Mouse (Mus musculus): Measurements from ENCODE around the gene Zfp784. TPM values are rescaled to one million over a fixed set of nuclear protein-coding genes. Genes with fewer than 3 reads are reported as not detected.
"Not testable (repeated sequence)": the region's sequence is repeated elsewhere in the genome, so short reads cannot be mapped to it uniquely, and the experiment has no call there.

The Zfp784 gene
- polyA plus RNA-seq, 1 experiment: 5.2 TPM

GRCm38 (mm10) chr7:5030554-5031275 lies 7.5 kb downstream of the Zfp784 start:
- no peak for DNase-seq
- H3K4me3 ChIP-seq (ENCODE audit: control insufficient read depth, insufficient read depth, low read length): no peak overlapping the region
- WGBS: 98% methylated on average over 63 of the region's 63 CpGs

GRCm38 (mm10) chr7:5029946-5030345 lies 8.3 kb downstream of the Zfp784 start:
- Histone ChIP-seq H3K4me1 (replicated peaks; ENCODE audit: control insufficient read depth, insufficient read depth, low read length) (no peaks in the 10 kb centered on the region), H3K27me3 (ENCODE audit: control insufficient read depth, insufficient read depth, low read length) (no peaks in the 10 kb centered on the region), H3K36me3 (ENCODE audit: control insufficient read depth, insufficient read depth, low read length) (peaks cover 46% of the 10 kb centered on the region), H3K4me3 (ENCODE audit: control insufficient read depth, insufficient read depth, low read length) (no peak overlapping the region), H3K27ac (ENCODE audit: control insufficient read depth, insufficient read depth, low read length) (no peak overlapping the region)
- no peak for DNase-seq
- WGBS: 99% methylated on average over 21 of the region's 21 CpGs
- TF ChIP-seq POLR2A (IDR thresholded peaks at IDR 0.05; ENCODE audit: control insufficient read depth, extremely low read depth, insufficient read depth, low read length, poor library complexity) (no peak), CTCF (IDR thresholded peaks at IDR 0.05; ENCODE audit: borderline replicate concordance, control insufficient read depth, extremely low read depth, insufficient read depth, low read length, poor library complexity) (no peak)

More at GRCm38 (mm10) chr7:5030554-5031275, 7.5 kb downstream of the Zfp784 start:
- no peaks in the 10 kb centered on the region for H3K27me3 ChIP-seq (ENCODE audit: control insufficient read depth, insufficient read depth, low read length)
- TF ChIP-seq CTCF (IDR thresholded peaks at IDR 0.05; ENCODE audit: borderline replicate concordance, control insufficient read depth, extremely low read depth, insufficient read depth, low read length, poor library complexity) (no peak), POLR2A (IDR thresholded peaks at IDR 0.05; ENCODE audit: control insufficient read depth, extremely low read depth, insufficient read depth, low read length, poor library complexity) (no peak)
- H3K36me3 ChIP-seq (ENCODE audit: control insufficient read depth, insufficient read depth, low read length): peaks cover 46% of the 10 kb centered on the region
- H3K27ac ChIP-seq (ENCODE audit: control insufficient read depth, insufficient read depth, low read length): no peak overlapping the region
- H3K4me1 ChIP-seq (replicated peaks; ENCODE audit: control insufficient read depth, insufficient read depth, low read length): no peaks in the 10 kb centered on the region

- Histone ChIP-seq H3K27ac (ENCODE audit: control insufficient read depth, insufficient read depth, low read length) (no peak overlapping the region), H3K4me1 (replicated peaks; ENCODE audit: control insufficient read depth, insufficient read depth, low read length) (no peaks in the 10 kb centered on the region), H3K36me3 (ENCODE audit: control insufficient read depth, insufficient read depth, low read length) (peaks cover 46% of the 10 kb centered on the region), H3K27me3 (ENCODE audit: control insufficient read depth, insufficient read depth, low read length) (no peaks in the 10 kb centered on the region), H3K4me3 (ENCODE audit: control insufficient read depth, insufficient read depth, low read length) (no peak overlapping the region)
- no peak for DNase-seq
- no peak for TF ChIP-seq CTCF (IDR thresholded peaks at IDR 0.05; ENCODE audit: borderline replicate concordance, control insufficient read depth, extremely low read depth, insufficient read depth, low read length, poor library complexity)
- no peak for TF ChIP-seq POLR2A (IDR thresholded peaks at IDR 0.05; ENCODE audit: control insufficient read depth, extremely low read depth, insufficient read depth, low read length, poor library complexity)
- 97% methylated on average over 22 of the region's 22 CpGs for WGBS
Observed at GRCm38 (mm10) chr7:5029543-5029942, 8.7 kb downstream of the Zfp784 start.

GRCm38 (mm10) chr7:5021197-5021596 lies 17.0 kb downstream of the Zfp784 start:
- Histone ChIP-seq H3K36me3 (ENCODE audit: control insufficient read depth, insufficient read depth, low read length) (0 out of 2 replicates have a peak, but pooled peaks cover 4% of the 10 kb centered on the region), H3K27ac (ENCODE audit: control insufficient read depth, insufficient read depth, low read length) (peak overlapping the region; percentile 62; the same call in 1 of the 2 replicates)

GRCm38 (mm10) chr7:5020685-5021084 lies 17.6 kb downstream of the Zfp784 start:
- TF ChIP-seq POLR2A (IDR thresholded peaks at IDR 0.05; ENCODE audit: control insufficient read depth, extremely low read depth, insufficient read depth, low read length, poor library complexity): no peak
- TF ChIP-seq CTCF (IDR thresholded peaks at IDR 0.05; ENCODE audit: borderline replicate concordance, control insufficient read depth, extremely low read depth, insufficient read depth, low read length, poor library complexity): no peak
- Histone ChIP-seq H3K4me3 (ENCODE audit: control insufficient read depth, insufficient read depth, low read length) (peak overlapping the region; percentile 66), H3K27ac (ENCODE audit: control insufficient read depth, insufficient read depth, low read length) (peak overlapping the region; percentile 62), H3K4me1 (replicated peaks; ENCODE audit: control insufficient read depth, insufficient read depth, low read length) (peaks cover 12% of the 10 kb centered on the region), H3K36me3 (ENCODE audit: control insufficient read depth, insufficient read depth, low read length) (0 out of 2 replicates have a peak, but pooled peaks cover 4% of the 10 kb centered on the region), H3K27me3 (ENCODE audit: control insufficient read depth, insufficient read depth, low read length) (no peaks in the 10 kb centered on the region)
- DNase-seq: no peak
- under 1% methylated on average over 15 of the region's 15 CpGs for WGBS

More at GRCm38 (mm10) chr7:5021197-5021596, 17.0 kb downstream of the Zfp784 start:
- Histone ChIP-seq H3K4me3 (ENCODE audit: control insufficient read depth, insufficient read depth, low read length) (peak overlapping the region; percentile 66), H3K27me3 (ENCODE audit: control insufficient read depth, insufficient read depth, low read length) (no peaks in the 10 kb centered on the region), H3K4me1 (replicated peaks; ENCODE audit: control insufficient read depth, insufficient read depth, low read length) (peaks cover 12% of the 10 kb centered on the region)
- 54% methylated on average over 5 of the region's 5 CpGs for WGBS
- no peak for DNase-seq
- TF ChIP-seq POLR2A (IDR thresholded peaks at IDR 0.05; ENCODE audit: control insufficient read depth, extremely low read depth, insufficient read depth, low read length, poor library complexity) (no peak), CTCF (IDR thresholded peaks at IDR 0.05; ENCODE audit: borderline replicate concordance, control insufficient read depth, extremely low read depth, insufficient read depth, low read length, poor library complexity) (no peak)

- peak; percentile 79 for TF ChIP-seq POLR2A (IDR thresholded peaks at IDR 0.05; ENCODE audit: control insufficient read depth, extremely low read depth, insufficient read depth, low read length, poor library complexity)
- peak; percentile 68 for TF ChIP-seq CTCF (IDR thresholded peaks at IDR 0.05; ENCODE audit: borderline replicate concordance, control insufficient read depth, extremely low read depth, insufficient read depth, low read length, poor library complexity)
- 0 out of 2 replicates have a peak, but pooled peaks cover 4% of the 10 kb centered on the region for H3K36me3 ChIP-seq (ENCODE audit: control insufficient read depth, insufficient read depth, low read length)
- WGBS: under 1% methylated on average over 48 of the region's 49 CpGs
- H3K4me1 ChIP-seq (replicated peaks; ENCODE audit: control insufficient read depth, insufficient read depth, low read length): peaks cover 12% of the 10 kb centered on the region
- H3K27me3 ChIP-seq (ENCODE audit: control insufficient read depth, insufficient read depth, low read length): no peaks in the 10 kb centered on the region
- peak; percentile 99 for DNase-seq
- peak within 1 kb of the TSS; percentile 83 for H3K27ac ChIP-seq (ENCODE audit: control insufficient read depth, insufficient read depth, low read length)
- H3K4me3 ChIP-seq (ENCODE audit: control insufficient read depth, insufficient read depth, low read length): peak within 1 kb of the TSS; percentile 66
Observed at GRCm38 (mm10) chr7:5020000-5020681, 18.1 kb downstream of the Zfp784 start, which contains the start of the genes Zfp865 and Ccdc106. Gene Zfp865 (plus strand): TSS chr7:5020376. Gene Ccdc106 (plus strand): TSS chr7:5020553.

GRCm38 (mm10) chr7:5019576-5019975 lies 18.7 kb downstream of the Zfp784 start:
- not testable (repeated sequence) for DNase-seq; H3K4me3 ChIP-seq (ENCODE audit: control insufficient read depth, insufficient read depth, low read length); H3K27me3 ChIP-seq (ENCODE audit: control insufficient read depth, insufficient read depth, low read length); H3K36me3 ChIP-seq (ENCODE audit: control insufficient read depth, insufficient read depth, low read length)
- peaks cover 12% of the 10 kb centered on the region for H3K4me1 ChIP-seq (replicated peaks; ENCODE audit: control insufficient read depth, insufficient read depth, low read length)
- H3K27ac ChIP-seq (ENCODE audit: control insufficient read depth, insufficient read depth, low read length): peak overlapping the region; percentile 49; the same call in 1 of the 2 replicates
- WGBS: 27% methylated on average over 8 of the region's 8 CpGs

Measured in thymus, adult 2 months (tissue).